Mouse (Mus musculus) E14TG2a.4 (cell line): ENCODE results near the gene Ctdsp2.

Experiments used
- CTCF ChIP-seq: conservative IDR thresholded peaks from 2 replicates; pipeline ENCODE4 v1.5.1; 2014; ENCODE audit warnings: low read length
- POU5F1 ChIP-seq: IDR thresholded peaks from 2 replicates; pipeline ENCODE4 v1.6.1; 2014; ENCODE audit warnings: low read length, borderline replicate concordance

GRCm38 (mm10) chr10:126930270-126931121, 48.0 kb upstream of the Ctdsp2 start:
- TF ChIP-seq CTCF = no peak
- no peak for TF ChIP-seq POU5F1
